Mouse (Mus musculus): ENCODE data around the gene Nfatc2.

Nfatc2 gene

GRCm38 (mm10) chr2:168609653-168610248 lies 8.3 kb upstream of the Nfatc2 start:
- DNase-seq (ENCODE audit: low spot score in 2 of 2) = peak in 1 of 2 experiments; percentile 42

GRCm38 (mm10) chr2:168608125-168608564 lies 6.7 kb upstream of the Nfatc2 start:
- no peak for DNase-seq (ENCODE audit: low spot score in 2 of 2)

- no peak for DNase-seq (ENCODE audit: low spot score in 2 of 2)
Observed at GRCm38 (mm10) chr2:168604655-168605070, 3.2 kb upstream of the Nfatc2 start.

GRCm38 (mm10) chr2:168602387-168602741 lies 907 bp upstream of the Nfatc2 start:
- DNase-seq (ENCODE audit: low spot score in 2 of 2) = no peak

DNA sequence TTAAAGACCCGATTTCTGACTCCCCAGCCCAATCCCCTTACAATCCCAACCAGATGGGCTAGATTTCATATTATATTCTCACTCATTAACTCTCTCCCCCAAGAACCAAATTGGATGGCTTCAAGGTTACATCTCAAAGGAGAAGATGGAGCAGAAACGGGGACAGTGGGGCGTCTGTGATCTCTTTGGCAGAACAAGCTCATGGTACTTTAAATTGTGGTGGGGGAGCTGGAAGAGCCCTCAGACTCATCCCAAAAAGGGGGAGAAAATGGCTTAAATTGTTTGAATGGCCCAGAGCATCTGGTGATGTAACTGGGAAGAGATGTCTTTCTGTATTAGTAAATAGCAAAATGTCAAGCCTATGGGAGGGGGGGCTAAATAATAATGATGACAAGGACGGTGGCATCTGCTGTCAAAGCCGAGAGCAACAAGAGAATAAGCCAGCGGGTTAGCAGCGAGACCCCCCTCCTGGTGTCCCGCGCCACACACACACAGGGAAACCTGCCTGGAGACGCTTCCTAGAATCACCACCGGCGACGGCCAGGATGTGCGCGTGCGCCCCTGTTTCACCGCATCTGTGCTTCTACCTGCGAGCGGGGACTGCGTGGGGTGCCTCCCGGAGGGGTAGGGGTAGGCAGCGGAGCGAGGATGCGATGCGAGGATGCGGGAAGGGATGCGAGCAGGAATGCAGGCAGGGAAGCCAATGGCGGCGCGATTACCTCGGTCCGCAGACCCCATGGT lies 537 bp downstream of the Nfatc2 start:
- DNase-seq (ENCODE audit: low spot score in 2 of 2) = peak in 1 of 2 experiments; percentile 46

GRCm38 (mm10) chr2:168595693-168596092 lies 5.8 kb downstream of the Nfatc2 start:
- no peak for DNase-seq (ENCODE audit: low spot score in 2 of 2)

GRCm38 (mm10) chr2:168593676-168594075 lies 7.8 kb downstream of the Nfatc2 start:
- no peak for DNase-seq (ENCODE audit: low spot score in 2 of 2)

DNA sequence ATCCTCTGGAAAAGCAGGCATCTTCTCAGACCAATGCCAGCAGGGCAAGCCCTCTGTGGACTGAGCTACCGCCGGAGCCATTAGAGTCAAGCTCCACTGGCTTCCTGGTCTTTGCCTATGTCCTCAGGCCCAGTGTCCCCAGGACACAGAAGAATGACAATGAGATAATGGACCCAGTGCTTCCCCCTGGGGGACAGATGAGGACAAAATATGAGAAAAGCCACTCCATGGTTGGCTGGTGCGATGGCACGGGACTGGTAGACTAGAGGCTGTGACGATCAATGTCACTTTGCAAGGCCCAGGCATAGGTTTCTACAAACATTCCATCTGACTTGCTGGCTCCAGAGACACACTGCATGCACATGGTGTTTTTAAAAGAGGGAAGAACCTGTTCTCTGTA lies 8.5 kb downstream of the Nfatc2 start:
- DNase-seq (ENCODE audit: low spot score in 2 of 2) = no peak

DNA sequence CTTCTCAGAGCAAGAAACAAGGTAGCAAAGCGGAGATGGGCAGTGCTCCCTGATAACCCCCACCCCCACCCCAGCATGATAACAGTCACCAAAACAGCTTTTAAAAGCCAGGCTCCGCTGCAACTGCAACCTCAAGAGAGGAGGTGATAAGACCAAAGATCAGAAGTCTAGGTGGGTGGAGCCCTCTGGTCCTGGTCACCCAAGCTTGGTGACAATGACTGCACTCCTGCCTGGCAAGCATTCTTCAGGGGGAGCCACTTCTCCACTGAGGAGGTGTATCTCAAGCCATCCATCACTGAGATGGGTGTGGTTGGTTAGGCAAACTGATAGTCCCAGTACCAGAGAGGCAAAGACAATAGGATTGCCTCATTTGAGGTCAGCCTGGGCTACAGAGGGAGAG lies 10.4 kb downstream of the Nfatc2 start:
- DNase-seq (ENCODE audit: low spot score in 2 of 2) = no peak

- DNase-seq (ENCODE audit: low spot score in 2 of 2) = no peak
Observed at GRCm38 (mm10) chr2:168590556-168590955, 10.9 kb downstream of the Nfatc2 start.

DNA sequence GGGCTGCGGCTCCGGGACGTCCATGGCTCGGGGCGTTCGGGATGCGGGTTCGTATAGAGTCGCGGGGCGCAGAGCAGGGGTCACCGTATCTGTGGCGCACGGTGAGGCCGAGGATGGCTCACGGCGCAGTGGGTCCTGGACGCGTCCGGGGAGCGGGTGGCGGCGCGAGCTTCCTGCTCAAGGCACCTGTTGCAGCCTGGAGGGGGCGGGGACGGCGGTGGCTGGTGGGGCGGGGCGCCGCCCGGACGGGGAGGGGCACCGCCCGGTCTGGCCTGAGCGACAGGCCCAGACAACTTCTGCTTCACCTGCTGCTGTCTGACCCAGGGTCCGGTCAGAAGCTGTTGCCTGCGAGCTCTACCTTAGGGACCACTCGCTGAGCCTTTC lies 11.3 kb downstream of the Nfatc2 start:
- no peak for DNase-seq (ENCODE audit: low spot score in 2 of 2)

- no peak for DNase-seq (ENCODE audit: low spot score in 2 of 2)
Observed at GRCm38 (mm10) chr2:168589368-168590167, 11.9 kb downstream of the Nfatc2 start.

DNA sequence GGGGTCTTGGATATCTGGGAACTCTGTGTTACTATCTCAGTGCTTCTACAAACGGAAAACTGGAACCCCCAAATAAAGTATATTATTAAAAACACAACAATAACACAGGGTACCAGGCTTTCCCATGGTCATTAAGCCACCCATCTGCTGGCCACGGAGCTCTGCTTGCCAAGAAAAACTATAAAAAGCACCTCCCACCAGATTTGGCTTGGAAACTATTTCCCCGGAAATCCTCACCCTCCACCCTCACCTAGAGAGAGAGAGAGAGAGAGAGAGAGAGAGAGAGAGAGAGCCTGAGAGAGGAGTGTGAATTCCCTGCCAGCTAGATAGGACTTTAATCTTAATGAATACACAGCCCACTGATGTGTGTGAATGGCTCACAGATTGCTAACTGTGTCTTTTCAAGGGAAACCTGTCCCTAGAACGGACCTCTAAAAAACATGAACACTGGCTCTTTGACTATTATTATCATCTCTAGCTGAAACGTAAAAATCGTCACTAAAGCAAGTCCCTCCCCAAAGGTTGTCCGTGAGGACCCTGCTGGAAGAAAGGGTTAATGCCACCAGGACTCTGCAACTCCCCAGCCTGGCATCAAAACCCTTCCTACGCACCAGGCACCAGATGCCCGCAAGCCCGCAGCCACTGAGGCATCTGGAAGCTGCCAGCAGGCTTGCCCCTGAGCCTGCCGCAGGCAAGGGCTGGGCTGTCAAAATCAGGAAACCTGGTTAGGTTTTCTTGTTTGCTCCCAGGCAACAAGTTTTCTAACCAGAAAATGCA lies 12.7 kb downstream of the Nfatc2 start:
- DNase-seq (ENCODE audit: low spot score in 2 of 2) = no peak

- DNase-seq (ENCODE audit: low spot score in 2 of 2) = no peak
Observed at GRCm38 (mm10) chr2:168587159-168587558, 14.3 kb downstream of the Nfatc2 start.

DNA sequence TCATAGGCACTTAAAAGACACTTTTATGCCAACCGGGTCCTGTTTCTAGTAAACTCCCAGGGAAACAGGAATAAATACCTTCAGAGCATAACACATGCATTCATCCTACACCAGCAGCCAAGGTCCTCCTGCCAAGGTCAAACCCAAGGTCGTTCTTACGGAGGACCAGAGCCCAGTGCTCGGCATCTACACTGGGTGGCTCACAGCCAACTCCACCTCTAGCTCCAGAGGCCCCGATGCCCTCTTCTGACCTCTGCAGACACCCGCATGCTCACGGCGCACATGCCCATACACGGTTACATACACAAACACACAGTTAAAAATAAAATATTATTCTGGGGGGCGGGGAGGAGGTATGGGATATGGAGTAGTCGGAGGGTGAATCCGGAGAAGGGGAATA lies 14.9 kb downstream of the Nfatc2 start:
- DNase-seq (ENCODE audit: low spot score in 2 of 2) = no peak

- DNase-seq (ENCODE audit: low spot score in 2 of 2) = no peak
Observed at GRCm38 (mm10) chr2:168584857-168585256, 16.6 kb downstream of the Nfatc2 start.

GRCm38 (mm10) chr2:168584408-168584807 lies 17.0 kb downstream of the Nfatc2 start:
- DNase-seq (ENCODE audit: low spot score in 2 of 2) = no peak

GRCm38 (mm10) chr2:168583084-168583483 lies 18.4 kb downstream of the Nfatc2 start:
- DNase-seq (ENCODE audit: low spot score in 2 of 2) = no peak

GRCm38 (mm10) chr2:168581207-168581854 lies 20.1 kb downstream of the Nfatc2 start:
- DNase-seq (ENCODE audit: low spot score in 2 of 2) = no peak

GRCm38 (mm10) chr2:168580295-168580915 lies 21.1 kb downstream of the Nfatc2 start:
- DNase-seq (ENCODE audit: low spot score in 2 of 2) = no peak

DNA sequence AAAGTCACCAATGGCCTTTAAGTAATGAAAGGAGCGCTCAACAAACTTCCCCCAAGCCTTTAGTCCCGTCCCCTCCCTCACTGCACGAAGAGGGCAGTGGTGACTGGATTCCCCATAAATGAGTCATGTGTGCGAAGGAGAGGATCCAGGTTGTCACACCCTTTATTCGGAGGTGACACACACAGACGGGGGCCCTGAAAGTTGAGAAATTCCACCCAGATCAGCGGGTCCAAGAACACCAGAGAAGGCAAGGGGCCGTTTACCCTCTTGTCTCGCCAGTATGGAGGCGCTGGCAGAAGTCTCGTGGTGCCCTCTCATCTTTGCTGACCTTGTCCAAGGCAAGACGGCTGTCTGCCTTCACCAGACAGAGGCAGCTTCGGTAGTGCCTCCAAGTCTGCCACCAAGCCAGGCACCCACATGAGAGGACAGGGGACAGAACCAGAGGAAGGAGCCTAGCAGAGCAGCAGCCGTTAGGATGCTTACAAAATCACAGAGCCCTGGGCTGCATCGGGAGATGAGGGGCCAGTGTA lies 21.8 kb downstream of the Nfatc2 start:
- no peak for DNase-seq (ENCODE audit: low spot score in 2 of 2)
